19 mouse cellular contexts compared by ENCODE assay signal in the genomic region with DNA sequence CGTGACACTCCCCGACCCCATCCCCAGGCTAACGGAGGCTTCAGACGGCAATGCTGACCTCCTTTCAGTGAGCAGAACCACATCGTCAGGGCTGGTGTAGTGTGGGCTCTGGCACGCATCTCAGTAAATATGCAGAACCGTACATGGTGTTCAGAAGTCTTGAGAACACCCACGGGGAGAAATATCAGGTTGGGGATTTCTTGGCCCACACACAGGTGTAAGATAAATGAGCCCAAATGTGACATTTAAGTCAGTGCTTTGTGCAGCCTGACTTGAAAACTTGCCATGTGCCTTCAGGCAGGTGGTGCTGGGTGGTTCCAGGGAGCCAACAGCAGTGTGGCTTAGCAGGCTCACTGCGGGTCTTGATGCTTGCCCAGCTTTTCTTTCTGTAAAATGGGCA. TPM values are rescaled to one million over a fixed set of nuclear protein-coding genes. Genes with fewer than 3 reads are reported as not detected.
A peak's percentile ranks its signal among the peaks of the same experiment; 100 is the strongest.
DNase-seq lines count a peak whose midpoint lies in the region; TF ChIP-seq lines count a peak whose summit lies in the region.
"Had no signal": no experiment of that assay in that cellular context is flagged by ENCODE, and none has a peak within 500 bp of the region (broad histone marks: within the 10 kb centered on the region; RNA-seq: fewer than 3 reads in every experiment).

No protein-coding gene starts in this region.

- TF ChIP-seq CTCF in left cerebral cortex, adult 2 months (IDR thresholded peaks at IDR 0.05) = no peak

- DNase-seq in gastrocnemius, adult 18-20 months (ENCODE audit: low spot score) = peak; percentile 84
- DNase-seq in gastrocnemius, postnatal 4 days (ENCODE audit: low spot score in 2 of 2) = no peak
- DNase-seq in left cerebral cortex, adult 2 months (ENCODE audit: extremely low spot score in 1 of 2, low spot score in 2 of 2) = no peak
- DNase-seq in left cerebral cortex, postnatal 10 days (ENCODE audit: extremely low spot score in 1 of 2, low spot score in 2 of 2) = no peak
- peak; percentile 23 to 45 for DNase-seq in cerebellum, postnatal 25 days
- peak; percentile 94 for DNase-seq in skeletal muscle tissue, adult 2 months (ENCODE audit: low read depth, low spot score)
- no peak for DNase-seq in adrenal gland, postnatal 14 days
- DNase-seq: heart, postnatal 36 days; kidney, adult 18-20 months; kidney, postnatal 10 days; liver; liver, postnatal 0 days; lung, postnatal 36 days; thymus, postnatal 14 days had no signal

- H3K27ac ChIP-seq in left cerebral cortex, adult 2 months = peak overlapping the region; percentile 24; the same call in 1 of the 2 replicates
- H3K27ac ChIP-seq: embryonic facial prominence, embryonic 10.5 days; forebrain, embryonic 13.5 days; heart, embryonic 13.5 days; hindbrain, embryonic 15.5 days; stomach, postnatal 0 days had no signal

- H3K4me3 ChIP-seq in left cerebral cortex, adult 2 months = no peak overlapping the region
- H3K4me3 ChIP-seq: embryonic facial prominence, embryonic 10.5 days; forebrain, embryonic 13.5 days; heart, embryonic 13.5 days; hindbrain, embryonic 15.5 days had no signal

- intact Hi-C loops in left cerebral cortex, adult 2 months (cut with DNase I) = no loop called here
- intact Hi-C loops in left cerebral cortex, postnatal 10 days (cut with DNase I) = no loop called here

RNA-seq across cellular contexts. Expression of a gene that starts 31.2 kb away (rescaled TPM):
- 10 to 100 TPM; 47.6 to 52.8 TPM for total RNA-seq in gastrocnemius, adult 18-20 months (2021)
- total RNA-seq in gastrocnemius, postnatal 4 days (2021) = 10 to 100 TPM; 11.2 to 11.3 TPM
- total RNA-seq in left cerebral cortex, adult 2 months (2021) = 10 to 100 TPM; 83.9 to 93.6 TPM
- 10 to 100 TPM; 65.7 to 68.5 TPM for total RNA-seq in left cerebral cortex, postnatal 10 days (2021)
- 23.2 and 25.1 TPM in 2 replicates for total RNA-seq in adrenal gland, postnatal 14 days (2021)

RNA-seq across cellular contexts. Expression of a gene that starts 46.2 kb away (rescaled TPM):
- 10 to 100 TPM; 20.6 to 24.9 TPM for total RNA-seq in gastrocnemius, adult 18-20 months (2021)
- 1 to 10 TPM; 4.6 to 6.6 TPM for total RNA-seq in gastrocnemius, postnatal 4 days (2021)
- total RNA-seq in left cerebral cortex, adult 2 months (2021) = 10 to 100 TPM; 19.1 to 24.5 TPM
- total RNA-seq in left cerebral cortex, postnatal 10 days (2021) = 10 to 100 TPM; 20.2 to 24.7 TPM
- 8.3 and 9.8 TPM in 2 replicates for total RNA-seq in adrenal gland, postnatal 14 days (2021)

Comparison
In these comparisons a context has a peak if more than half of its experiments do, and no peak if none do; other contexts are left out.
1. DNase-seq: peak in gastrocnemius, adult 18-20 months (single experiment), cerebellum, postnatal 25 days (2 of 2) and skeletal muscle tissue, adult 2 months (single experiment); none in gastrocnemius, postnatal 4 days (0 of 2), left cerebral cortex, adult 2 months (0 of 2), left cerebral cortex, postnatal 10 days (0 of 2) and adrenal gland, postnatal 14 days (single experiment).